Mouse (Mus musculus): ENCODE data around the gene Gm12216.

DNA sequence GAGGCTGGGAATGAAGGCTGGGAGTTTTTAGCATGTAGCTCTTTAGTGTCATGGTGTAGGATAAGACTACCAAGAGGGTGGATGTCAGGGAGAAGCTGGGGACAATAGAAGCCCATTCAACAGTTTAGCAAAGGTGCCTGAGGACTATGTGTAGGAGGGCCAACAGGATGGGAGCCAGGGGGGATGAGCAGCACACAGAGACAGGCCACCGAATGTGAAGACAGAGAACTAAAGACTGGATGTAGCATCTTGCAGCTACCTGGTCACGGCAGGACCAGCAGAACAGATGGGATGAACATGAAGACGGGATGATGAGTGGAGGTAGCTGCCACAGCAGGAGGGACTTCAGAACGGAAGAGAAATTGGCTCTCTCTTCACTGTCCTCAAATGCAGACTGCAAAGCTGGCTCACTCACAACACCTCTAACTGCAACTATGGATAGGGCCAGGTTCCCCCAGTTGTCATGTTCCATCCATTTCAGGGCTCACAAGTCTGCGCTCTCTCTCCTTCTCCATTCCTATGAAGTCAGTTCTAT lies 42.1 kb downstream of the Gm12216 start:
- TF ChIP-seq CTCF (IDR thresholded peaks at IDR 0.05; ENCODE audit: extremely low read depth, insufficient read depth, low read length) (no peak), POLR2A (IDR thresholded peaks at IDR 0.05; ENCODE audit: extremely low read depth, insufficient read depth, low read length) (no peak)
